Mouse (Mus musculus): Measurements from ENCODE around the gene Eloa.

DNA sequence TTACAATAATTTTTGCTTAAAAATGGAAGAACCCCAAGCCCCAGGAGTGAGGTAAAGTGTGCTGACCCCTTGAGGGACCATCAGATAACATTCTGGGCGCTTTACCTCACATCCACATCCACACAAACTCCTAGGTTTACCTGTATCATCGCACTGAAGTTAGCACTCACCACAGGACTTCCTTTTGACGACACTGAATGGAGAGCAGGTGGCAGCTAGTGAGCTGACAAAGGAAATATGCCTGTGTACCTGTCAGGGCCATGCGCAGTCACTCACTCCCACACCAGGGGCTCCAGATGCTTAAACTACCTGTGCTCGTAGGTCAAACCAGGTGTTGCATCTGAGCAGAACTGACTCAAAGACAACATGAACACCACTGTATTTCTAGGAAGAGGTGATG is 23.5 kb upstream of the Eloa start:
- TF ChIP-seq CTCF (IDR thresholded peaks at IDR 0.05; ENCODE audit: low read depth) (no peak), EP300 (optimal IDR thresholded peaks at IDR 0.05) (no peak)
